Mouse (Mus musculus) olfactory bulb, adult 2 months (tissue): ENCODE data around the gene Dlgap1.

Source experiments
- CTCF ChIP-seq: fragments of 200-500 bp; IDR thresholded peaks from 2 replicates; pipeline ENCODE4 v1.5.1; 2012; ENCODE audit warnings: low read depth, mild to moderate bottlenecking, low read length, moderate library complexity; ENCODE audit not compliant: insufficient read depth
- POLR2A ChIP-seq: fragments of 200-500 bp; IDR thresholded peaks from 2 replicates; pipeline ENCODE4 v1.6.1; 2012; ENCODE audit warnings: mild to moderate bottlenecking, low read depth, low read length, moderate library complexity; ENCODE audit not compliant: insufficient read depth

GRCm38 (mm10) chr17:70333440-70333839 lies 364.6 kb downstream of the Dlgap1 start:
- no peak for TF ChIP-seq CTCF
- no peak for TF ChIP-seq POLR2A
